Mouse (Mus musculus) liver, embryonic 14.5 days (tissue): Measurements from ENCODE around the gene Rrp12.

Experiments
- CTCF ChIP-seq: IDR thresholded peaks from 2 replicates; pipeline ENCODE4 v1.5.1; 2016; ENCODE audit warnings: antibody characterized with exemption, low read depth, control low read depth
- EP300 ChIP-seq: IDR thresholded peaks from 2 replicates; pipeline ENCODE4 v1.6.1; 2016; ENCODE audit warnings: antibody characterized with exemption, low read depth

- TF ChIP-seq EP300 (no peak), CTCF (no peak)
Measured at GRCm38 (mm10) chr19:41816915-41817314, 79.1 kb downstream of the Rrp12 start.
